Mouse (Mus musculus): ENCODE data around the gene Zcwpw1. TPM values are rescaled to one million over a fixed set of nuclear protein-coding genes. Genes with fewer than 3 reads are reported as not detected.
"Not testable (repeated sequence)": the region's sequence is repeated elsewhere in the genome, so short reads cannot be mapped to it uniquely, and the experiment has no call there.

Zcwpw1 gene
- polyA plus RNA-seq, 1 experiment from 2014 or later = 7.7 TPM

DNA sequence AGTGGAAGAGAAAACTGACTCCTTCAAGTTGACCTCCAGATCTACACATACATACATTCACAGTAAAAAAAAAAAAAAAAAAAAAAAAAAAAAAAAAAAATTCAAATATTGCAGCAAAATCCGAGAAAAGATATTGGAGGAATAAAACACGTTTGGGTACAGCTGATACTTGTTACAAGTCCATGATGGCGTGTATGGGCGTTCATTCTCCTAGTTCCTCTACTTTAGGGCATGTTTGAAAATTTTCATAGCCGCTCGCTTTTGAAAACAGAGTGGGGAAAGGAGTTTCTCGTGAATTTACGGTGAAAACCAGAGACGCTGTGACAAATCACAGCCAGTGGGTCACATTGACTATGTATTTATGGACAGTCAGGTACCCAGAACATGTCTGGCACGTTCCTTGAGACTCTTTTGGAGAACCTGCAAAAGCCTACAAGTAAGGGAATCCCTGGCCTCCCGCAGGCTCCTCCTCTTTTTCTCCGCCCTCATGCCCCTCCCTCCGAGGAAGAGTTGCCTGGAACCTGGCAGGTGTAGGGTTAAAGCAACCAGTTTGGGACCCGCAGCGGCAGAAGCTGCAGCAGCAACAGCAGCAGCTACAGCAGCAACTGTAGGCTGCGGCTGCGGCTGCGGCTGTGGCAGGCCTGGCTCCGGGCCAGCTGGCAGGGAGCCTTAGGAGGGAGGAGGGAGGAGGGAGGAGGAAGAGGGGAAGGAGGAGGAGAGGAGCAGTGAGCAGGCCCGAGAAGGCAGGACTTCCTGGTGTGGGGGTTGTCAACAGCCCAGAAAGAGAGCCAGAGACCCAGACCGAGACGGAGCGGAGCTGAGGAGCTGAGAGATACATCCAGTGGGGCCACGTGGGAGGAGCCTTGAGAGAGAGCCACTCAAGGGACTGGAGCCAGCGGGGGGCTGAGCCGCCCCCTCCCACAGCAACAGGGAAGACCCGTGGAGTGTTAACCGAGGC, 42.1 kb upstream of the Zcwpw1 start, which contains the start of gene Tsc22d4:
Gene Tsc22d4 (plus strand): TSS at position 517 of the 958 bp plus-strand sequence.
- 4% methylated on average over 28 of the region's 28 CpGs for WGBS

DNA sequence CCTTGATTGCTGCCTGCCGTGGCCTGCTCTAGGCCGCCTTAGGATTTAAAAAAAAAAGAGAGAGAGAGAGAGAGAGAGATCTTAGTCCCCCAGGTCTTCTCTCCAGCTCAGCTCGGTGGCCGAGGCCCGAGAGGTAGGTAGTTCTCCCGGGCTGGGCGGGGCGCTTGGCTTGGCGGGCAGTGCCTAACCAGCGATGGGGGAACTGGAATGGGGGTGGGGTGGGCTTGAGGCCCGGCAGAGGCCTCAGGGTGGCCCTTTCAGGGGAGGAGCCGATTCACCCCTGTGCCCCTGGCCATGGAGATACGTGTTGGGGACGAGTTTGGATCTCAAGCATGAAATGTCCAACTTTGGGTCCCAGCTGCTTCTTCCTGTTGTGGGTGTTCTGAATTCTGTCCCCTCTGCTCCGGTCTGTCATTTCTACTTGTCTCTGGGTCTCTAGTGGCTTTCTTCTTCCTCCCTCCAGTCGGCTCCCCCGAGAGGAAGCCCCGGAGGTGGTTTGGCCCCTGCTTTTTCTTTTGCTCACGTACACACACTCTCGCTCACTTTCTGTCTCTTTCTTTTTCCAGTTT, 41.2 kb upstream of the Zcwpw1 start:
- Histone ChIP-seq H3K4me1 (ENCODE audit: control insufficient read depth, insufficient read depth, low read length) (peaks cover 11% of the 10 kb centered on the region), H3K36me3 (ENCODE audit: control insufficient read depth, insufficient read depth, low read length) (peaks cover 4% of the 10 kb centered on the region), H3K4me2 (ENCODE audit: low read length) (peak overlapping the region; percentile 99), H3K9ac (ENCODE audit: low read length) (peak overlapping the region; percentile 63), H3K9me3 (replicated peaks; ENCODE audit: control insufficient read depth, low read length) (no peaks in the 10 kb centered on the region), H3K27me3 (replicated peaks; ENCODE audit: control insufficient read depth, insufficient read depth, low read length) (no peaks in the 10 kb centered on the region), H3K27ac (ENCODE audit: low read depth, low read length) (peak overlapping the region; percentile 91), H3K4me3 (ENCODE audit: low read depth, low read length) (peak overlapping the region; percentile 64)
- WGBS = 0% methylated on average over 20 of the region's 20 CpGs
- DNase-seq (ENCODE audit: low spot score) (peak; percentile 62), ATAC-seq (no peak; the same call in 1 of the 2 replicates)

More for the DNA sequence above, 42.1 kb upstream of the Zcwpw1 start, which contains the start of gene Tsc22d4:
- peak within 1 kb of the TSS; percentile 63 for H3K9ac ChIP-seq (ENCODE audit: low read length)
- ATAC-seq = peak; percentile 80
- H3K27ac ChIP-seq (ENCODE audit: low read depth, low read length) = peak within 1 kb of the TSS; percentile 91
- peak within 1 kb of the TSS; percentile 64 for H3K4me3 ChIP-seq (ENCODE audit: low read depth, low read length)
- peaks cover 11% of the 10 kb centered on the region for H3K4me1 ChIP-seq (ENCODE audit: control insufficient read depth, insufficient read depth, low read length)
- no peaks in the 10 kb centered on the region for H3K36me3 ChIP-seq (ENCODE audit: control insufficient read depth, insufficient read depth, low read length)
- peak; percentile 95 for DNase-seq (ENCODE audit: low spot score)
- H3K4me2 ChIP-seq (ENCODE audit: low read length) = peak within 1 kb of the TSS; percentile 99
- H3K27me3 ChIP-seq (replicated peaks; ENCODE audit: control insufficient read depth, insufficient read depth, low read length) = no peaks in the 10 kb centered on the region
- H3K9me3 ChIP-seq (replicated peaks; ENCODE audit: control insufficient read depth, low read length) = no peaks in the 10 kb centered on the region

DNA sequence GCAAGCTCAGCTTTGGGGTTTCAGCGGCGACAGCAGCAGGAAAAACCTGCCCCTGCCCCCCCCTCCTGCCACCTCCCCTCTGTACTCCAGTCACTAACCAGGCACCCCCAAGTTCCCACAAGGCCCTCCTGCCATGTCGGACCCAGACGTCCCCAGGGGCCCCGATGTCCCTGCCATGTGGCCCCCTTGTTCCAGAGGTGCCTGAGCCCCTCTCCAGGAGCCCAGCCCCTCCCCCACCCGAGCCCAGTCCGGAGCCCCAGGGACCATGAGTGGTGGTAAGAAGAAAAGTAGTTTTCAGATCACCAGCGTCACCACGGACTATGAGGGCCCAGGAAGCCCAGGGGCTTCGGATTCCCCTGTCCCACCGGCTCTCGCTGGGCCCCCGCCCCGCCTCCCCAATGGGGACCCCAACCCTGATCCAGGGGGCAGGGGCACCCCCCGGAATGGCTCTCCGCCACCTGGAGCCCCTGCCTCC, 40.7 kb upstream of the Zcwpw1 start:
- no peaks in the 10 kb centered on the region for H3K27me3 ChIP-seq (replicated peaks; ENCODE audit: control insufficient read depth, insufficient read depth, low read length)
- ATAC-seq = no peak
- 2% methylated on average over 14 of the region's 16 CpGs for WGBS
- H3K9ac ChIP-seq (ENCODE audit: low read length) = peak overlapping the region; percentile 63
- H3K36me3 ChIP-seq (ENCODE audit: control insufficient read depth, insufficient read depth, low read length) = peaks cover 9% of the 10 kb centered on the region
- no peaks in the 10 kb centered on the region for H3K9me3 ChIP-seq (replicated peaks; ENCODE audit: control insufficient read depth, low read length)
- peaks cover 7% of the 10 kb centered on the region for H3K4me1 ChIP-seq (ENCODE audit: control insufficient read depth, insufficient read depth, low read length)
- no peak for DNase-seq (ENCODE audit: low spot score)
- peak overlapping the region; percentile 91 for H3K27ac ChIP-seq (ENCODE audit: low read depth, low read length)
- H3K4me2 ChIP-seq (ENCODE audit: low read length) = peak overlapping the region; percentile 99
- H3K4me3 ChIP-seq (ENCODE audit: low read depth, low read length) = peak overlapping the region; percentile 64

DNA sequence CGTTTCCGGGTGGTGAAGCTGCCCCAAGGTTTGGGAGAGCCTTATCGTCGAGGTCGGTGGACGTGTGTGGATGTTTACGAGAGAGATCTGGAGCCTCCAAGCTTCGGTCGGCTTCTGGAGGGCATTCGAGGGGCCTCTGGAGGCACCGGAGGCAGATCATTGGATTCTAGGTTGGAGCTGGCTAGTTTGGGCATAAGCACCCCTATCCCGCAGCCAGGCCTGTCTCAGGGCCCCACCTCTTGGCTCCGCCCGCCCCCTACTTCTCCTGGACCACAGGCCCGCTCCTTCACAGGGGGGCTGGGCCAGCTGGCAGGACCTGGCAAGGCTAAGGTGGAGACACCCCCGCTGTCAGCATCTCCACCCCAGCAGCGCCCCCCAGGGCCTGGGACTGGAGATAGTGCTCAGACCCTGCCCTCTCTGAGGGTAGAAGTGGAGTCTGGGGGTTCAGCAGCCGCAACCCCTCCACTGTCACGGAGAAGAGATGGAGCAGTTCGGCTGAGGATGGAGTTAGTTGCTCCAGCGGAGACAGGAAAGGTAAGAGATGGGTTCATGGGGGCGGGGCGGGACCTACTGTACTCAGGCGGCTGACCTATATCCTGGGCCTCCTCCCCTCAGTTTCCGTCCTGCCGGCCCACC, 40.2 kb upstream of the Zcwpw1 start:
- ATAC-seq (no peak), DNase-seq (ENCODE audit: low spot score) (no peak)
- WGBS = 6% methylated on average over 26 of the region's 26 CpGs

DNA sequence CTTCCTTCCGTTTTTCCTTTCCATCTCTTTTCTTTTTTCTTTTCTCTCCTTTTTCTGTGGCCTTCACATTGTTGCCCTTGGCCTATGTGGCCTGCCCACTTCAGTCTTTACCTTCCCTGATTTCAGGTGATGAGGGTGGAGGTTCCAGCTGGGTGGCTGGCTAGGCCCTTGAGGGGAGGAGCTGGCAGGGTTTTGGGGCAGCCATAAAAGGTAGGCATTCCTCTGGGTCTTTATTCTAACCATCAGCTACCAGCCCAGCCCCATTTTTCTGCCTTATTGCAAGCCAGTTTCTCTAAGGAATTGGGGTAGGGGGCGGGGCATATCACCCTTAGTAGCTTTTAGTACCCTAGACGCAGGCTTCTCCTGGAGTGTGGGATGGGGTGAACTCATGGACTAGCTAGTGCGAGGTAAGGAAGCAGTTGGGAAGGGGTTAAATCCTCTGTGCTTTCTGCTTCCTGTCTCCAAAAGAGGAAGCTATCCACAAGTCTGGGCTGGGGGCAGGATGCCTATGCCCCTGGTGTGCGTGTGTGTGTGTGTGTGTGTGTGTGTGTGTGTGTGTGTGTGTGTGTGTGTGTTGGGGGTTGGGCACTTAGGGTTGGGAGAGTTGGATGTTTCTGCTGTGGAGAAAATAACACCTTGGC, 39.3 kb upstream of the Zcwpw1 start:
- ATAC-seq (no peak), DNase-seq (ENCODE audit: low spot score) (no peak)
- H3K4me3 ChIP-seq (ENCODE audit: low read depth, low read length) = peak overlapping the region; percentile 64
- no peaks in the 10 kb centered on the region for H3K9me3 ChIP-seq (replicated peaks; ENCODE audit: control insufficient read depth, low read length)
- H3K4me2 ChIP-seq (ENCODE audit: low read length) = peak overlapping the region; percentile 99
- 0 out of 2 replicates have a peak overlapping the region, but pooled peaks have one; percentile 33 for H3K9ac ChIP-seq (ENCODE audit: low read length)
- WGBS = 48% methylated on average over 5 of the region's 5 CpGs
- peaks cover 7% of the 10 kb centered on the region for H3K4me1 ChIP-seq (ENCODE audit: control insufficient read depth, insufficient read depth, low read length)
- peaks cover 21% of the 10 kb centered on the region for H3K36me3 ChIP-seq (ENCODE audit: control insufficient read depth, insufficient read depth, low read length)
- no peaks in the 10 kb centered on the region for H3K27me3 ChIP-seq (replicated peaks; ENCODE audit: control insufficient read depth, insufficient read depth, low read length)
- H3K27ac ChIP-seq (ENCODE audit: low read depth, low read length) = 0 out of 2 replicates have a peak overlapping the region, but pooled peaks have one; percentile 1

More for the DNA sequence above, 40.2 kb upstream of the Zcwpw1 start:
- peak overlapping the region; percentile 99 for H3K4me2 ChIP-seq (ENCODE audit: low read length)
- peak overlapping the region; percentile 64 for H3K4me3 ChIP-seq (ENCODE audit: low read depth, low read length)
- H3K9me3 ChIP-seq (replicated peaks; ENCODE audit: control insufficient read depth, low read length) = no peaks in the 10 kb centered on the region
- peaks cover 7% of the 10 kb centered on the region for H3K4me1 ChIP-seq (ENCODE audit: control insufficient read depth, insufficient read depth, low read length)
- H3K27me3 ChIP-seq (replicated peaks; ENCODE audit: control insufficient read depth, insufficient read depth, low read length) = no peaks in the 10 kb centered on the region
- peak overlapping the region; percentile 91; the same call in 1 of the 2 replicates for H3K27ac ChIP-seq (ENCODE audit: low read depth, low read length)
- peaks cover 15% of the 10 kb centered on the region for H3K36me3 ChIP-seq (ENCODE audit: control insufficient read depth, insufficient read depth, low read length)
- H3K9ac ChIP-seq (ENCODE audit: low read length) = peak overlapping the region; percentile 63

- no peak overlapping the region for H3K9ac ChIP-seq (ENCODE audit: low read length)
- no peaks in the 10 kb centered on the region for H3K27me3 ChIP-seq (replicated peaks; ENCODE audit: control insufficient read depth, insufficient read depth, low read length)
- 80% methylated on average over 6 of the region's 6 CpGs for WGBS
- peak overlapping the region; percentile 99; the same call in 1 of the 2 replicates for H3K4me2 ChIP-seq (ENCODE audit: low read length)
- peaks cover 7% of the 10 kb centered on the region for H3K4me1 ChIP-seq (ENCODE audit: control insufficient read depth, insufficient read depth, low read length)
- H3K4me3 ChIP-seq (ENCODE audit: low read depth, low read length) = no peak overlapping the region
- H3K9me3 ChIP-seq (replicated peaks; ENCODE audit: control insufficient read depth, low read length) = no peaks in the 10 kb centered on the region
- no peak overlapping the region for H3K27ac ChIP-seq (ENCODE audit: low read depth, low read length)
- no peak for ATAC-seq
- DNase-seq (ENCODE audit: low spot score) = no peak
- peaks cover 32% of the 10 kb centered on the region for H3K36me3 ChIP-seq (ENCODE audit: control insufficient read depth, insufficient read depth, low read length)
Measured at GRCm38 (mm10) chr5:137749196-137749836, 38.3 kb upstream of the Zcwpw1 start.

GRCm38 (mm10) chr5:137750212-137750611, 37.4 kb upstream of the Zcwpw1 start:
- H3K27me3 ChIP-seq (replicated peaks; ENCODE audit: control insufficient read depth, insufficient read depth, low read length); ATAC-seq; H3K27ac ChIP-seq (ENCODE audit: low read depth, low read length); H3K4me1 ChIP-seq (ENCODE audit: control insufficient read depth, insufficient read depth, low read length); H3K4me3 ChIP-seq (ENCODE audit: low read depth, low read length); H3K9ac ChIP-seq (ENCODE audit: low read length); H3K9me3 ChIP-seq (replicated peaks; ENCODE audit: control insufficient read depth, low read length); H3K4me2 ChIP-seq (ENCODE audit: low read length); DNase-seq (ENCODE audit: low spot score): not testable (repeated sequence)
- WGBS = 97% methylated on average over 7 of the region's 8 CpGs
- peaks cover 33% of the 10 kb centered on the region for H3K36me3 ChIP-seq (ENCODE audit: control insufficient read depth, insufficient read depth, low read length)
